Mouse (Mus musculus): Measurements from ENCODE around the gene Slc1a3. TPM values are rescaled to one million over a fixed set of nuclear protein-coding genes. Genes with fewer than 3 reads are reported as not detected.

The Slc1a3 gene
- polyA plus RNA-seq, 2 experiments = 0.27 to 0.39 TPM

DNA sequence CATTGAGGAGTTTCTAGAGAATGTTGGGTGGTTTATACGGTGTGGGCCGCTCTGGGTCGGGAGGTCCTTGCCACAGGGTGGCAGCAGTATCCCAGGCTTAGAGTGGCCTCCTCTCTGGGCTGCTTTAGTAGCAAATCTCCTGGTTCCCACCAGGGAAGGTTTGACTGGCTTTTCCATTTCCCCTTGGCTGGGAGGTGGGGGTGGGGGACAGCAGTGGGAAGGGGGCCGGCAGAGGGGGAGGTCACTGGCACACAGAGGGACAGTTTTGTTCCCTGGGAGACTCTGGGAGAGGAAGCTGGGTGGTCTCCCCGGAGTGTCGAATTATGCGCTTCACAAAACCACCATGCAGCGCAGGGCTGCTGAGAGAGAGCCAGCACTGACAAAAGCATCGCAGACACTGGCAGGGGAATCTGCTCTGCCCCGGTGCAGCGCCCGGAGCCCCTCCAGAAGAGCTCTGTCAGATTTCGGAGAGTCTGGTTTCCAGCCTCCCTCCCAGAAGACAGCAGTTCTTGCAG lies 81.2 kb downstream of the Slc1a3 start:
- TF ChIP-seq CTCF (IDR thresholded peaks at IDR 0.05; ENCODE audit: low read depth) = peak; percentile 72
- TF ChIP-seq EP300 (IDR thresholded peaks at IDR 0.05; ENCODE audit: low read depth) = no peak
- DNase-seq (ENCODE audit: low read depth in 3 of 3, low spot score in 3 of 3) (peak in 1 of 3 experiments; percentile 16), ATAC-seq (ENCODE audit: insufficient read depth) (peak; percentile 53; the same call in 1 of the 2 replicates)
- peaks cover 10% of the 10 kb centered on the region for H3K27me3 ChIP-seq (ENCODE audit: control insufficient read depth, insufficient read depth, low read length)
- no peaks in the 10 kb centered on the region for H3K36me3 ChIP-seq (replicated peaks; ENCODE audit: control insufficient read depth, insufficient read depth, low read depth)
- no peak overlapping the region for H3K4me3 ChIP-seq (ENCODE audit: insufficient read depth in 1 of 2, low read depth in 2 of 2, low read length in 2 of 2)
- peaks cover 0 to 12% of the 10 kb centered on the region in 2 experiments; a peak in 2 of 4 replicates for H3K4me1 ChIP-seq (replicated peaks; ENCODE audit: control insufficient read depth in 2 of 2, insufficient read depth in 2 of 2, low read length in 1 of 2)
- no peak overlapping the region for H3K9ac ChIP-seq (replicated peaks)
- 2% methylated on average over 13 of the region's 13 CpGs for WGBS (ENCODE audit: insufficient replicate concordance)
- H3K4me2 ChIP-seq (ENCODE audit: low read depth) = peak overlapping the region; percentile 32
- no peaks in the 10 kb centered on the region for H3K9me3 ChIP-seq (ENCODE audit: control insufficient read depth, low read length)
- no peak overlapping the region for H3K27ac ChIP-seq

DNA sequence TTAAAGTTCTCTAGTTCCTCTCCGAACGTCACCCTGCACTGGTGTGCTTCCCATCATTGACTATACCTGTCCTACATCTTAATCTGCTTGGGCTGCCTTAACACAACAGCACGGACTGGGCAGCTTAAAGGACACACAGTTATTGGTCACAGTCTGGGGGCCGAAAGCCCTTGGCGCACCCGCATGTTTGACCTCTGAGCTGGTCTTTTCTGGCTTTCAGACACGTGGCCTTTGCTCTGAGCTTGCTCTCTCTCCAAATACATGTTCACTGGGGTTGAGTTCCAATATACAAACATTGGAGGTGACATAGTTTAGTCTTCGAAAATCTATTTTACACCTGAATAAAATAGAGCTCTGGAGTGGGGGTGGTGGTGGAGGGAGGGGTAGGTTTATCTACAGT lies 82.4 kb downstream of the Slc1a3 start:
- TF ChIP-seq EP300 (IDR thresholded peaks at IDR 0.05; ENCODE audit: low read depth) = no peak
- no peak for TF ChIP-seq CTCF (IDR thresholded peaks at IDR 0.05; ENCODE audit: low read depth)
- H3K9ac ChIP-seq (replicated peaks) = no peak overlapping the region
- peak overlapping the region; percentile 68 for H3K4me2 ChIP-seq (ENCODE audit: low read depth)
- no peak overlapping the region for H3K4me3 ChIP-seq (ENCODE audit: insufficient read depth in 1 of 2, low read depth in 2 of 2, low read length in 2 of 2)
- peaks cover 0 to 12% of the 10 kb centered on the region in 2 experiments; a peak in 2 of 4 replicates for H3K4me1 ChIP-seq (replicated peaks; ENCODE audit: control insufficient read depth in 2 of 2, insufficient read depth in 2 of 2, low read length in 1 of 2)
- ATAC-seq (ENCODE audit: insufficient read depth) (no peak), DNase-seq (ENCODE audit: low read depth in 3 of 3, low spot score in 3 of 3) (no peak)
- no peaks in the 10 kb centered on the region for H3K9me3 ChIP-seq (ENCODE audit: control insufficient read depth, low read length)
- no peaks in the 10 kb centered on the region for H3K36me3 ChIP-seq (replicated peaks; ENCODE audit: control insufficient read depth, insufficient read depth, low read depth)
- 54% methylated on average over 8 of the region's 8 CpGs for WGBS (ENCODE audit: insufficient replicate concordance)
- H3K27ac ChIP-seq = no peak overlapping the region
- H3K27me3 ChIP-seq (ENCODE audit: control insufficient read depth, insufficient read depth, low read length) = peaks cover 10% of the 10 kb centered on the region

DNA sequence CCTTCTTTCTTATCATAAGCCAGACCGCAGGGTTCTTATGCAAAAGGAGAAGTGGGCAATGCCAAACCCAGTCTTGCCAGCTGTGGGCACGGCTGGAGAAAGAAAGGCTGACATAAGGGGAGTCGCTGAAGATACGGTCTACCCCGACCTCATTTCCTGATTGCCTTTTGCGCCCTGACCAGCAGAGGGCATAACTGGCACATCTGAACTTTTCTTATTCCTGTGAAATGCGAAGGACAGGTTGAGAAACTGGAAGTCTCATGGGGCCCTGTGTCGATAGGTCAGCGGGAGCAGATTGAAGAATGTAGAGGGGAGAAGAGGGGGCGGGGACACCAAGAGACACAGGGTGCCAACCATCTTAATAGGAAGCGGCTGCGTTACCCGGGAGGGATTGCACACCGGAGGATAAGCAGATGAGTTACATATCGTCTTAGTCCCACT lies 83.4 kb downstream of the Slc1a3 start:
- Histone ChIP-seq H3K27ac (no peak overlapping the region), H3K36me3 (replicated peaks; ENCODE audit: control insufficient read depth, insufficient read depth, low read depth) (no peaks in the 10 kb centered on the region), H3K4me2 (ENCODE audit: low read depth) (peak overlapping the region; percentile 68), H3K4me1 (replicated peaks; ENCODE audit: control insufficient read depth in 2 of 2, insufficient read depth in 2 of 2, low read length in 1 of 2) (peaks cover 0 to 12% of the 10 kb centered on the region in 2 experiments; a peak in 2 of 4 replicates), H3K9ac (replicated peaks) (no peak overlapping the region), H3K27me3 (ENCODE audit: control insufficient read depth, insufficient read depth, low read length) (peaks cover 10% of the 10 kb centered on the region), H3K9me3 (ENCODE audit: control insufficient read depth, low read length) (no peaks in the 10 kb centered on the region), H3K4me3 (ENCODE audit: insufficient read depth in 1 of 2, low read depth in 2 of 2, low read length in 2 of 2) (peak overlapping the region; percentile 35 to 59)
- DNase-seq (ENCODE audit: low read depth in 3 of 3, low spot score in 3 of 3) = peak; percentile 17 to 41 (median 24)
- 4% methylated on average over 15 of the region's 15 CpGs for WGBS (ENCODE audit: insufficient replicate concordance)
- ATAC-seq (ENCODE audit: insufficient read depth) = 0 out of 2 replicates have a peak, but pooled peaks have one; percentile 21
- TF ChIP-seq CTCF (IDR thresholded peaks at IDR 0.05; ENCODE audit: low read depth) (peak; percentile 85), EP300 (IDR thresholded peaks at IDR 0.05; ENCODE audit: low read depth) (no peak)

DNA sequence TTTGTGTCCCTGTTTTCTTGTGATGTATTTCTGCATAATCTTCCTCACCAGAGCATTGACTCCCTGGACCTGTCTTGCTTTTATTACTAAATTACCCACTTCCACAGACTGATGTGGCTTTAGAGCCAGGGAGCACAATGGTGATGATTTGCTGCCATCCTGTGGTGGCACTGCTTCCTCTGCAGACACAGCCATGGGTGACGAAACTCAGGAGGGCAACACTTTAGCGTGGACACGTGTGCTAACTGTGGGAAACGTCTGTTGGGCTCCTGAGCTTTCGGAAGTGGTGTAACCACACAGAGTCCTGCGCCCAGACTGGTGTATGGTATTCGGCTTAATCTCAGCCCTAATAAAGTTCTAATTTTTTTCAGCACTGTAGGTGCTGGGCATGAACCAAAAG lies 85.2 kb downstream of the Slc1a3 start:
- H3K9me3 ChIP-seq (ENCODE audit: control insufficient read depth, low read length) = no peaks in the 10 kb centered on the region
- H3K27ac ChIP-seq = no peak overlapping the region
- ATAC-seq (ENCODE audit: insufficient read depth) = no peak
- TF ChIP-seq CTCF (IDR thresholded peaks at IDR 0.05; ENCODE audit: low read depth) (peak; percentile 67), EP300 (IDR thresholded peaks at IDR 0.05; ENCODE audit: low read depth) (no peak)
- peaks cover 7% of the 10 kb centered on the region for H3K27me3 ChIP-seq (ENCODE audit: control insufficient read depth, insufficient read depth, low read length)
- no peaks in the 10 kb centered on the region for H3K36me3 ChIP-seq (replicated peaks; ENCODE audit: control insufficient read depth, insufficient read depth, low read depth)
- no peak for DNase-seq (ENCODE audit: low read depth in 3 of 3, low spot score in 3 of 3)
- H3K4me2 ChIP-seq (ENCODE audit: low read depth) = no peak overlapping the region
- WGBS (ENCODE audit: insufficient replicate concordance) = 14% methylated on average over 7 of the region's 7 CpGs
- no peak overlapping the region for H3K4me3 ChIP-seq (ENCODE audit: insufficient read depth in 1 of 2, low read depth in 2 of 2, low read length in 2 of 2)
- no peak overlapping the region for H3K9ac ChIP-seq (replicated peaks)
- peaks cover 0 to 12% of the 10 kb centered on the region in 2 experiments; a peak in 2 of 4 replicates for H3K4me1 ChIP-seq (replicated peaks; ENCODE audit: control insufficient read depth in 2 of 2, insufficient read depth in 2 of 2, low read length in 1 of 2)

DNA sequence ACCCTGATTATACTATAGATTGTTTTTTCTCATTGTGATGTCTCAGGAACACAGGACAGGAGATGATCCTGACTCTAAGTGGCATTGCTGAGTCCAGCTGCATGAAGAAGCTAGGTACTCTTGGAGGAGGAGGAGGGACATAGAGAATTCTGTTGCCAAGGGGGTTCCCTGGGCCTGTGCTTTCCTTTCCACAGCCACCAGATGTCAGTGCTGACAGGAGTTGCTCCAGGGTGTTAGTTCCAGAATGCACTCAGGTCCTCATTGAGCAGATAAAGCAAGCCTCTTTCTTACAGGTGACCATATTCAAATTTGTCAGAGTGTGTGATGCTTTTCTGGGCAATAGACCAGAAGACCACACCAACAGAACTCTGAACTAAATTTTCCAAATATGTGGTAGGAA lies 86.7 kb downstream of the Slc1a3 start:
- Histone ChIP-seq H3K36me3 (replicated peaks; ENCODE audit: control insufficient read depth, insufficient read depth, low read depth) (no peaks in the 10 kb centered on the region), H3K27me3 (ENCODE audit: control insufficient read depth, insufficient read depth, low read length) (no peaks in the 10 kb centered on the region), H3K27ac (no peak overlapping the region), H3K4me1 (replicated peaks; ENCODE audit: control insufficient read depth in 2 of 2, insufficient read depth in 2 of 2, low read length in 1 of 2) (peaks cover 0 to 12% of the 10 kb centered on the region in 2 experiments; a peak in 2 of 4 replicates), H3K9ac (replicated peaks) (no peak overlapping the region), H3K4me2 (ENCODE audit: low read depth) (no peak overlapping the region), H3K4me3 (ENCODE audit: insufficient read depth in 1 of 2, low read depth in 2 of 2, low read length in 2 of 2) (no peak overlapping the region), H3K9me3 (ENCODE audit: control insufficient read depth, low read length) (no peaks in the 10 kb centered on the region)
- DNase-seq (ENCODE audit: low read depth in 3 of 3, low spot score in 3 of 3) = no peak
- TF ChIP-seq CTCF (IDR thresholded peaks at IDR 0.05; ENCODE audit: low read depth) (peak; percentile 39), EP300 (IDR thresholded peaks at IDR 0.05; ENCODE audit: low read depth) (no peak)
- no peak for ATAC-seq (ENCODE audit: insufficient read depth)

Measured in liver, embryonic 14.5 days (tissue).